Mouse (Mus musculus): ENCODE measurements around the gene Iah1.
A peak's percentile ranks its signal among the peaks of the same experiment; 100 is the strongest.

Iah1 gene

GRCm38 (mm10) chr12:21320317-21320716 lies 4.1 kb downstream of the Iah1 start:
- no peak for DNase-seq

GRCm38 (mm10) chr12:21321170-21321569 lies 5.0 kb downstream of the Iah1 start:
- DNase-seq = no peak

- no peak for DNase-seq
These were observed 6.1 kb downstream of the Iah1 start for GRCm38 (mm10) chr12:21322296-21322695.

GRCm38 (mm10) chr12:21322856-21323255 lies 6.7 kb downstream of the Iah1 start:
- no peak for DNase-seq

- no peak for DNase-seq
These were observed 7.9 kb downstream of the Iah1 start for GRCm38 (mm10) chr12:21324101-21324500.

- DNase-seq = no peak
These were observed 9.1 kb downstream of the Iah1 start for GRCm38 (mm10) chr12:21325266-21325665.

- no peak for DNase-seq
These were observed 10.1 kb downstream of the Iah1 start for GRCm38 (mm10) chr12:21326325-21326724.

GRCm38 (mm10) chr12:21329661-21330400 lies 13.6 kb downstream of the Iah1 start:
- DNase-seq = no peak

GRCm38 (mm10) chr12:21330961-21331576 lies 14.9 kb downstream of the Iah1 start:
- DNase-seq = no peak

- no peak for DNase-seq
These were observed 15.5 kb downstream of the Iah1 start for GRCm38 (mm10) chr12:21331711-21332110.

GRCm38 (mm10) chr12:21333021-21333420 lies 16.8 kb downstream of the Iah1 start:
- DNase-seq = no peak

- no peak for DNase-seq
These were observed 17.6 kb downstream of the Iah1 start for GRCm38 (mm10) chr12:21333766-21334165.

- DNase-seq = peak; percentile 77 to 85
These were observed 19.7 kb downstream of the Iah1 start for GRCm38 (mm10) chr12:21335869-21336268.

GRCm38 (mm10) chr12:21337171-21337570 lies 21.0 kb downstream of the Iah1 start:
- DNase-seq = no peak

GRCm38 (mm10) chr12:21340674-21341073 lies 24.5 kb downstream of the Iah1 start:
- DNase-seq = no peak

GRCm38 (mm10) chr12:21346972-21347371 lies 30.8 kb downstream of the Iah1 start:
- no peak for DNase-seq

GRCm38 (mm10) chr12:21350113-21350876 lies 34.1 kb downstream of the Iah1 start:
- DNase-seq = no peak

- DNase-seq = no peak
These were observed 37.5 kb downstream of the Iah1 start for GRCm38 (mm10) chr12:21353681-21354080.

GRCm38 (mm10) chr12:21362686-21363085 lies 46.5 kb downstream of the Iah1 start:
- no peak for DNase-seq

- DNase-seq = no peak
These were observed 47.0 kb downstream of the Iah1 start for GRCm38 (mm10) chr12:21363195-21363594.

- DNase-seq = no peak
These were observed 48.6 kb downstream of the Iah1 start for GRCm38 (mm10) chr12:21364624-21365435.

GRCm38 (mm10) chr12:21368376-21369086 lies 52.3 kb downstream of the Iah1 start:
- no peak for DNase-seq

Measured in B cell, adult 2 months (primary cell).